Mouse (Mus musculus) neural tube, embryonic 12.5 days (tissue): Measurements from ENCODE around the gene Fam43a. TPM values are rescaled to one million over a fixed set of nuclear protein-coding genes. Genes with fewer than 3 reads are reported as not detected.

ENCODE experiments used
- ATAC-seq: fragments of 200-750 bp; cut with Nextera tagmentation; 2 replicates; pipeline ENCODE4 v1.8.0; 2017; ENCODE audit warnings: low read depth, mild to moderate bottlenecking, moderate TSS enrichment, moderate library complexity; ENCODE audit not compliant: low FRiP score
- H3K27ac ChIP-seq: fragments of 300-500 bp; sonication (generic); 2 replicates; pipeline ENCODE4 v1.5.1; 2016
- H3K27me3 ChIP-seq: fragments of 300-500 bp; sonication (generic); replicated peaks from 2 replicates; pipeline ENCODE4 v1.6.1; 2016; ENCODE audit warnings: mild to moderate bottlenecking
- H3K36me3 ChIP-seq: fragments of 300-500 bp; sonication (generic); 2 replicates; pipeline ENCODE4 v1.6.1; 2016; ENCODE audit warnings: mild to moderate bottlenecking
- H3K4me1 ChIP-seq: fragments of 300-500 bp; sonication (generic); 2 replicates; pipeline ENCODE4 v1.6.1; 2016
- H3K4me2 ChIP-seq: fragments of 300-500 bp; sonication (generic); replicated peaks from 2 replicates; pipeline ENCODE4 v1.6.1; 2016; ENCODE audit warnings: mild to moderate bottlenecking
- H3K4me3 ChIP-seq: fragments of 300-500 bp; sonication (generic); 2 replicates; pipeline ENCODE4 v1.5.1; 2016
- H3K9ac ChIP-seq: fragments of 300-500 bp; sonication (generic); 2 replicates; pipeline ENCODE4 v1.6.1; 2016; ENCODE audit warnings: mild to moderate bottlenecking
- H3K9me3 ChIP-seq: fragments of 300-500 bp; sonication (generic); 2 replicates; pipeline ENCODE4 v1.6.1; 2016; ENCODE audit warnings: mild to moderate bottlenecking
- WGBS: fragments of 180-500 bp; shearing (Covaris S2); methylation state at CpG from one replicate; pipeline ENCODE4 v1.1.7; 2016; 5-methylcytosine and 5-hydroxymethylcytosine counted together
- polyA plus RNA-seq: library from polyadenylated mRNA; unstranded; fragments of >200 nt; fragmentation: Nextera tagmentation; extraction: Ambion mirVana; gene quantifications from 2 replicates; pipeline ENCODE4 v1.2.1, GENCODE M21; 2016

Gene Fam43a
- polyA plus RNA-seq, 1 experiment from 2014 or later = 20.2 TPM

DNA sequence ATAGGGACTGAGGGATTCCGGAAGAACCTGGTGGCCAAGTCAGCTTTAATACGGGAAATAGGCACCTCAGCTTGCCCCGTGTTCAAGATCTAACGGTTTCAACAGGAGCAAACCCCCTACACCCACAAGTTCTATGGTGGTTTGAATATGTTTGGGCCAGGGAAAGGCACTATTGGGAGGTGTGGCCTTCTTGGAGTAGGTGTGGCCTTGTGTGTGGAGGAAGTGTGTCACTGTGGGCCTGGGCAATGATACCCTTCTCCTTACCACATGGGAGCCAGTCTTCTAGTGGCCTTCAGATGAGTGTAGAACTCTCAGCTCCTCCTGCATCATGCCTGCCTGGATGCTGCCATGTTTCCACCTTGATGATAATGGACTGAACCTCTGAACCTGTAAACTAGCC lies 45.5 kb downstream of the Fam43a start:
- Histone ChIP-seq H3K4me3 (no peak overlapping the region), H3K27me3 (no peaks in the 10 kb centered on the region), H3K4me2 (no peak overlapping the region), H3K27ac (no peak overlapping the region), H3K4me1 (peaks cover 5% of the 10 kb centered on the region; the same call in 1 of the 2 replicates), H3K9me3 (0 out of 2 replicates have a peak, but pooled peaks cover 3% of the 10 kb centered on the region), H3K36me3 (no peaks in the 10 kb centered on the region), H3K9ac (no peak overlapping the region)
- no peak for ATAC-seq
- 93% methylated on average over 4 of the region's 4 CpGs for whole genome bisulfite sequencing

DNA sequence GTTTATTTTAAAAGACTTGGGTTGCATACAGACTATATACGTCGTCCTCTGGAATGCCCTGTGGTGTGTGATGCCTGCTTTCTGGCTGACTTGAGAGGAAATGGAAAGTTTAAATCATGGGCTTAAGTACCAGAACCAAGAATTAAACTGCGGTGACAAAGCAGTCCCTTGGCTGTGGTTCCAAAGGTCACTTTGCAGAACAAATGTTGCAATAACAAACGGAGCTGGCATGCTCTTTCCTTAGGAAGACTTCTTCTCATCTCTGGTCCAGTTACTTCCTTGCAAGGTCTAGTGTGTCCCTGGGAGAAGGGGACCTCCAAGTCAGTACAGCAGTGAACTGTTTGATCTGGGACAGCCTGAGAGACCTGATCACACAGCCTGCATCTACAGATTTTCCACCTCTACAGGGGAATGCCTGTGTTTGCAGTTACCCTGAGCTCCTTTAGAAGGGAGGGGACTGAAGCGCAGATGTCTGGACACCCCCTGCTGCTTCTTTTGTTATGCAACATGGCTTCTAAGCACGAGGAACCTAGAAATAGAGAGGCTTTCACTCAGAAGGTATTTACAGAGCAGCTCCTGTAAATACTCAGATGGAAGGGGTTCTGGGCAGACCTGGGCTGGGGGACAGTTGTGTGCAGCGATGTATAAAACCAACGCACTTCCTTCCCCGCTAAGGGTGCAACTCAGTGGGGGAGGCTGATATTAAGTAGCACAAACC lies 46.5 kb downstream of the Fam43a start:
- no peak for ATAC-seq
- 0 out of 2 replicates have a peak, but pooled peaks cover 3% of the 10 kb centered on the region for H3K9me3 ChIP-seq
- no peaks in the 10 kb centered on the region for H3K27me3 ChIP-seq
- no peak overlapping the region for H3K9ac ChIP-seq
- H3K36me3 ChIP-seq = no peaks in the 10 kb centered on the region
- 32% methylated on average over 9 of the region's 9 CpGs for WGBS
- no peak overlapping the region for H3K4me2 ChIP-seq
- H3K27ac ChIP-seq = no peak overlapping the region
- peaks cover 5% of the 10 kb centered on the region; the same call in 1 of the 2 replicates for H3K4me1 ChIP-seq
- no peak overlapping the region for H3K4me3 ChIP-seq

DNA sequence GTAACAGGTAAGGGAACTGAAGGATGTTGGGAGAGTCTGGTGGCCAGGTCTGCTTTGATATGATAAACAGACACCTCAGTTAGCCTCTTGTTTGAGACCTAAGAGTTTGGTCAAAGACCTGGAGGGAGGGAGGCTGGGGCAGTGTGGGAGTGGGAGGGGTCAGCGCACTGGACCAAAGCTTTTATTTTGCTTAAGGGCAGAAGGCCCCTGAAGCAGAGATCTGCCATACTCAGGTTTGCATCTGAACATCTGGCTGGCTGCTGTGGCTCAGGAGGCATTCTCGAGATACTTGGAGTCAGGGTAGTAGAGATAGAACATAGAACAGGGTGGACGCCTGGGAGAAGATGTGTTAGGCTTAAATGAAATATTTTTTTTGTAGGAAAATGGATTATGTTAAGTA lies 47.3 kb downstream of the Fam43a start:
- no peak for ATAC-seq
- H3K9ac ChIP-seq = no peak overlapping the region
- H3K27ac ChIP-seq = no peak overlapping the region
- H3K27me3 ChIP-seq = no peaks in the 10 kb centered on the region
- WGBS = 80% methylated on average over 3 of the region's 3 CpGs
- H3K4me2 ChIP-seq = no peak overlapping the region
- no peak overlapping the region for H3K4me3 ChIP-seq
- H3K36me3 ChIP-seq = no peaks in the 10 kb centered on the region
- H3K4me1 ChIP-seq = peaks cover 5% of the 10 kb centered on the region; the same call in 1 of the 2 replicates
- 0 out of 2 replicates have a peak, but pooled peaks cover 3% of the 10 kb centered on the region for H3K9me3 ChIP-seq

DNA sequence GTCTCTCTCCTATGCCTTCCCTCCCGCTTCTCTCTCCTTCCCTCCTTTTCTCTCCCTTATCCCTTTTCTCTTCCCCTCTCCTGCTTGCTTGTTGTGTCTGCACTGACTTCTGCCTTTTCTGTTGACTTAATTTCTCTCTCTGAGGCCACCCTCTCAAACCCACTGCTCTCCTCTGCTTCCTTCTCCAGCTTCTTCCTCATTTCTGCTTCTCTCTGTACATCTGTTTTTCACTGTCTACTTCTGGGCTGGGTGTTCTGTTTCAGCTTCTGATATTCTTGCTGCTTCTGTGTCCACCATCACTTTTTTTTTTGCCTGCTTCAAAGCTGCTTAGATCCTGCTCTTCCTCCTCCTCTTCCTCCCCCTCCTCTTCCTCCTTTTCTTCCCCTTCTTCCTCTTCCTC lies 51.8 kb downstream of the Fam43a start:
- Histone ChIP-seq H3K27me3 (no peaks in the 10 kb centered on the region), H3K9ac (no peak overlapping the region), H3K4me3 (no peak overlapping the region), H3K4me2 (no peak overlapping the region), H3K4me1 (0 out of 2 replicates have a peak, but pooled peaks cover 2% of the 10 kb centered on the region), H3K27ac (no peak overlapping the region), H3K9me3 (no peaks in the 10 kb centered on the region), H3K36me3 (no peaks in the 10 kb centered on the region)
- 92% methylated on average over 1 of the region's 1 CpGs for WGBS
- ATAC-seq = no peak

Other genes with a start within 250 kb of the Fam43a start
- 13.0 and 13.3 TPM in 2 replicates for gene Atp13a3, start 193.7 kb upstream of the Fam43a start, polyA plus RNA-seq
- 60.8 and 61.7 TPM in 2 replicates for gene Tmem44, start 48.9 kb upstream of the Fam43a start, polyA plus RNA-seq
- gene Lsg1, start 12.1 kb upstream of the Fam43a start, polyA plus RNA-seq = 72.8 and 73.6 TPM in 2 replicates